Mouse (Mus musculus) lung, embryonic 16.5 days (tissue): ENCODE results near the gene Gm17651. TPM values are rescaled to one million over a fixed set of nuclear protein-coding genes. Genes with fewer than 3 reads are reported as not detected.

ENCODE experiments used
- ATAC-seq: fragments of 200-750 bp; cut with Nextera tagmentation; 2 replicates; pipeline ENCODE4 v1.8.0; 2017; ENCODE audit warnings: low read depth, mild to moderate bottlenecking, moderate library complexity
- H3K27ac ChIP-seq: fragments of 300-500 bp; sonication (generic); 2 replicates; pipeline ENCODE4 v1.5.1; 2014; ENCODE audit warnings: mild to moderate bottlenecking, control low read depth, low read length
- H3K27me3 ChIP-seq: fragments of 300-500 bp; sonication (generic); 2 replicates; pipeline ENCODE4 v1.6.1; 2014; ENCODE audit warnings: low read depth, low read length, mixed read lengths; ENCODE audit not compliant: control insufficient read depth, insufficient read depth
- H3K36me3 ChIP-seq: fragments of 300-500 bp; sonication (generic); 2 replicates; pipeline ENCODE4 v1.6.1; 2014; ENCODE audit warnings: low read length; ENCODE audit not compliant: control insufficient read depth, insufficient read depth
- H3K4me1 ChIP-seq: fragments of 300-500 bp; sonication (generic); replicated peaks from 2 replicates; pipeline ENCODE4 v1.6.1; 2014; ENCODE audit warnings: low read length, mixed read lengths; ENCODE audit not compliant: control insufficient read depth, insufficient read depth
- H3K4me2 ChIP-seq: fragments of 300-500 bp; sonication (generic); 2 replicates; pipeline ENCODE4 v1.6.1; 2014; ENCODE audit warnings: low read depth, low read length, control low read depth
- H3K4me3 ChIP-seq: fragments of 300-500 bp; sonication (generic); 2 replicates; pipeline ENCODE4 v1.5.1; 2014; ENCODE audit warnings: mild to moderate bottlenecking, low read length, control low read depth
- H3K9ac ChIP-seq: fragments of 300-500 bp; sonication (generic); 2 replicates; pipeline ENCODE4 v1.6.1; 2014; ENCODE audit warnings: low read length, control low read depth
- H3K9me3 ChIP-seq: fragments of 300-500 bp; sonication (generic); 2 replicates; pipeline ENCODE4 v1.6.1; 2016; ENCODE audit warnings: low read length; ENCODE audit not compliant: control insufficient read depth
- WGBS: fragments of 180-500 bp; shearing (Covaris S2); extraction: QIAGEN DNeasy Blood & Tissue Kit; methylation state at CpG from one replicate; pipeline ENCODE4 v1.1.7; 2014; 5-methylcytosine and 5-hydroxymethylcytosine counted together
- polyA plus RNA-seq: library from polyadenylated mRNA; unstranded; fragments of >200 nt; fragmentation: Nextera tagmentation; extraction: Ambion mirVana; gene quantifications from 2 replicates; pipeline ENCODE4 v1.2.1, GENCODE M21; 2015

Gm17651 gene
- polyA plus RNA-seq, 1 experiment from 2014 or later: not detected

- peaks cover 13% of the 10 kb centered on the region for H3K4me1 ChIP-seq
- no peaks in the 10 kb centered on the region for H3K27me3 ChIP-seq
- peak overlapping the region; percentile 50; the same call in 1 of the 2 replicates for H3K4me3 ChIP-seq
- no peaks in the 10 kb centered on the region for H3K36me3 ChIP-seq
- H3K9ac ChIP-seq: 0 out of 2 replicates have a peak overlapping the region, but pooled peaks have one; percentile 36
- peak overlapping the region; percentile 77 for H3K4me2 ChIP-seq
- no peak overlapping the region for H3K27ac ChIP-seq
- WGBS: 22% methylated on average over 5 of the region's 5 CpGs
- ATAC-seq: no peak
- no peaks in the 10 kb centered on the region for H3K9me3 ChIP-seq
Observed at GRCm38 (mm10) chr3:97682576-97682975, 8.1 kb upstream of the Gm17651 start.

GRCm38 (mm10) chr3:97682159-97682502 lies 7.6 kb upstream of the Gm17651 start:
- H3K27me3 ChIP-seq: no peaks in the 10 kb centered on the region
- H3K4me1 ChIP-seq: peaks cover 13% of the 10 kb centered on the region
- no peaks in the 10 kb centered on the region for H3K36me3 ChIP-seq
- peak overlapping the region; percentile 77 for H3K4me2 ChIP-seq
- no peak for ATAC-seq
- no peaks in the 10 kb centered on the region for H3K9me3 ChIP-seq
- H3K9ac ChIP-seq: peak overlapping the region; percentile 36; the same call in 1 of the 2 replicates
- H3K27ac ChIP-seq: peak overlapping the region; percentile 24; the same call in 1 of the 2 replicates
- WGBS: 4% methylated on average over 11 of the region's 11 CpGs
- peak overlapping the region; percentile 50 for H3K4me3 ChIP-seq

GRCm38 (mm10) chr3:97681321-97682158 lies 7.0 kb upstream of the Gm17651 start:
- peaks cover 13% of the 10 kb centered on the region for H3K4me1 ChIP-seq
- peak overlapping the region; percentile 50 for H3K4me3 ChIP-seq
- H3K9ac ChIP-seq: peak overlapping the region; percentile 58
- no peak; the same call in 1 of the 2 replicates for ATAC-seq
- WGBS: 1% methylated on average over 33 of the region's 33 CpGs
- no peaks in the 10 kb centered on the region for H3K27me3 ChIP-seq
- H3K27ac ChIP-seq: peak overlapping the region; percentile 24; the same call in 1 of the 2 replicates
- peak overlapping the region; percentile 77 for H3K4me2 ChIP-seq
- H3K36me3 ChIP-seq: no peaks in the 10 kb centered on the region
- no peaks in the 10 kb centered on the region for H3K9me3 ChIP-seq

GRCm38 (mm10) chr3:97680631-97681320 lies 6.3 kb upstream of the Gm17651 start:
- Histone ChIP-seq H3K4me2 (peak overlapping the region; percentile 77), H3K4me3 (peak overlapping the region; percentile 50), H3K36me3 (no peaks in the 10 kb centered on the region), H3K9me3 (no peaks in the 10 kb centered on the region), H3K9ac (peak overlapping the region; percentile 58), H3K27ac (no peak overlapping the region), H3K4me1 (peaks cover 13% of the 10 kb centered on the region), H3K27me3 (no peaks in the 10 kb centered on the region)
- ATAC-seq: peak; percentile 77
- WGBS: 3% methylated on average over 28 of the region's 28 CpGs

- H3K4me3 ChIP-seq: no peak overlapping the region
- H3K9ac ChIP-seq: no peak overlapping the region
- no peaks in the 10 kb centered on the region for H3K27me3 ChIP-seq
- no peak overlapping the region for H3K27ac ChIP-seq
- no peaks in the 10 kb centered on the region for H3K36me3 ChIP-seq
- no peak for ATAC-seq
- H3K4me1 ChIP-seq: peaks cover 13% of the 10 kb centered on the region
- no peak overlapping the region for H3K4me2 ChIP-seq
- no peaks in the 10 kb centered on the region for H3K9me3 ChIP-seq
- WGBS: 84% methylated on average over 3 of the region's 3 CpGs
Observed at GRCm38 (mm10) chr3:97678416-97678815, 3.9 kb upstream of the Gm17651 start.

GRCm38 (mm10) chr3:97676126-97676525 lies 1.6 kb upstream of the Gm17651 start:
- no peak overlapping the region for H3K9ac ChIP-seq
- H3K36me3 ChIP-seq: no peaks in the 10 kb centered on the region; the same call in 1 of the 2 replicates
- no peak overlapping the region for H3K4me3 ChIP-seq
- no peaks in the 10 kb centered on the region for H3K27me3 ChIP-seq
- no peak overlapping the region for H3K4me2 ChIP-seq
- no peaks in the 10 kb centered on the region for H3K9me3 ChIP-seq
- no peaks in the 10 kb centered on the region for H3K4me1 ChIP-seq
- no peak for ATAC-seq
- 90% methylated on average over 3 of the region's 3 CpGs for WGBS
- H3K27ac ChIP-seq: no peak overlapping the region

GRCm38 (mm10) chr3:97667093-97667675 lies 7.3 kb downstream of the Gm17651 start:
- no peaks in the 10 kb centered on the region for H3K27me3 ChIP-seq
- ATAC-seq: no peak
- H3K9me3 ChIP-seq: no peaks in the 10 kb centered on the region
- no peak overlapping the region for H3K4me3 ChIP-seq
- H3K9ac ChIP-seq: no peak overlapping the region
- WGBS: 59% methylated on average over 14 of the region's 14 CpGs
- H3K27ac ChIP-seq: no peak overlapping the region
- H3K4me1 ChIP-seq: no peaks in the 10 kb centered on the region
- H3K4me2 ChIP-seq: no peak overlapping the region
- no peaks in the 10 kb centered on the region; the same call in 1 of the 2 replicates for H3K36me3 ChIP-seq

GRCm38 (mm10) chr3:97666154-97666553 lies 8.3 kb downstream of the Gm17651 start:
- no peaks in the 10 kb centered on the region for H3K9me3 ChIP-seq
- H3K27me3 ChIP-seq: no peaks in the 10 kb centered on the region
- no peaks in the 10 kb centered on the region; the same call in 1 of the 2 replicates for H3K36me3 ChIP-seq
- 50% methylated on average over 8 of the region's 8 CpGs for WGBS
- no peak for ATAC-seq
- no peak overlapping the region for H3K4me2 ChIP-seq
- no peak overlapping the region for H3K4me3 ChIP-seq
- no peak overlapping the region for H3K9ac ChIP-seq
- H3K27ac ChIP-seq: no peak overlapping the region
- H3K4me1 ChIP-seq: no peaks in the 10 kb centered on the region

GRCm38 (mm10) chr3:97665525-97665924 lies 9.0 kb downstream of the Gm17651 start:
- Histone ChIP-seq H3K4me2 (no peak overlapping the region), H3K27me3 (no peaks in the 10 kb centered on the region), H3K36me3 (no peaks in the 10 kb centered on the region), H3K9me3 (no peaks in the 10 kb centered on the region), H3K27ac (no peak overlapping the region), H3K4me1 (no peaks in the 10 kb centered on the region), H3K4me3 (no peak overlapping the region), H3K9ac (no peak overlapping the region)
- 66% methylated on average over 9 of the region's 9 CpGs for WGBS
- ATAC-seq: no peak
